Comparison of ENCODE assay signal across 9 mouse cellular contexts in the genomic region with DNA sequence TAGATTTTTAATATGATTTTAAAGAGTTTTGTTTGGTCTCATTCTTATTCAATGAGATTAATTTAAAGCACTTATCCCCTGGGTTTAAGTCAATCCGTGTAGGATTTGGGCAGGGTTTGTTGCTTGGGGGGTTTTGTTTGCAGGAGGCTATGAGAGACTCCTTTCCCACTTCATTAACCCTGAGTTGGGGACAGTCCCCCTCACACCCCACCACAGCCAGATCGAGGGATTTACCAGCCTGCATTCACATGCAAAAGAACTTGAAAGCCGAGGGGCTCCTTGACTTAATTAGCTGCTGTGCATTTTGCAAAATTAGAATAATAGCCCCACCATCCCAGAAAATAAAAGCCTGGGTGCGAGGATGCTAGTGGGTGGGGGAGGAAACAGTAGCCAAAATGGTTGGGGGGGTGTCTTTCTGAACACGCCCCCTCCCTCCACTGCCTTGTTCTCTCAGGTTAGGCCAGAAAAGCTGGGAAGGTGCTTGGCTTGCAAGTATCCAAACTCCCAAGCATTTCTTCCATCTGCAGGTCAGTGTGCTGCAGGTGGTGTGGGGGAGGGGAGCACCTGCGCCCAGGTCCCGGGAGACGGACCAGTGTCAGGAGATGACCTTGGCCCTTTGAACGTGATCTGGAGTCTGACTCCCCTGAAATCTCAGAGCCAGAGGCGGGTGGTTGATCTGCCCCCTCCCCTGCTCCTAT. TPM values are rescaled to one million over a fixed set of nuclear protein-coding genes. Genes with fewer than 3 reads are reported as not detected.
A peak's percentile ranks its signal among the peaks of the same experiment; 100 is the strongest.
DNase-seq lines count a peak whose midpoint lies in the region; ATAC-seq and TF ChIP-seq lines count a peak whose summit lies in the region.
"Had no signal": no experiment of that assay in that cellular context is flagged by ENCODE, and none has a peak within 500 bp of the region (broad histone marks: within the 10 kb centered on the region; RNA-seq: fewer than 3 reads in every experiment).

No protein-coding gene starts in this region.

- no peaks in the 10 kb centered on the region for H3K36me3 ChIP-seq in heart, adult 2 months (ENCODE audit: control insufficient read depth, insufficient read depth, low read length)
- peaks cover 40% of the 10 kb centered on the region for H3K36me3 ChIP-seq in E14TG2a.4 (ENCODE audit: insufficient read depth, low read length)
- H3K36me3 ChIP-seq in forebrain, embryonic 15.5 days = peaks cover 8% of the 10 kb centered on the region; the same call in 1 of the 2 replicates
- H3K36me3 ChIP-seq in liver, embryonic 12.5 days = peaks cover 34% of the 10 kb centered on the region
- H3K36me3 ChIP-seq in kidney, adult 2 months (ENCODE audit: control insufficient read depth, insufficient read depth, low read length) = no peaks in the 10 kb centered on the region

- H3K9ac ChIP-seq in heart, adult 2 months (ENCODE audit: low read depth, low read length) = no peak overlapping the region; the same call in 1 of the 2 replicates
- H3K9ac ChIP-seq in forebrain, embryonic 15.5 days (replicated peaks) = 0 out of 2 replicates have a peak overlapping the region, but pooled peaks have one; percentile 25
- no peak overlapping the region for H3K9ac ChIP-seq in liver, embryonic 12.5 days

- H3K4me3 ChIP-seq in heart, adult 2 months = peak overlapping the region; percentile 23; the same call in 1 of the 2 replicates
- peak overlapping the region; percentile 68 for H3K4me3 ChIP-seq in E14TG2a.4 (replicated peaks; ENCODE audit: low read length)
- peak overlapping the region; percentile 18 for H3K4me3 ChIP-seq in forebrain, embryonic 15.5 days
- H3K4me3 ChIP-seq in liver, embryonic 12.5 days = no peak overlapping the region
- no peak overlapping the region for H3K4me3 ChIP-seq in kidney, adult 2 months (ENCODE audit: insufficient read depth, low read depth, low read length)

- TF ChIP-seq POLR2A in heart, adult 2 months (IDR thresholded peaks at IDR 0.05; ENCODE audit: insufficient read depth, low read depth, low read length) = no peak
- no peak for TF ChIP-seq POLR2A in kidney, adult 2 months (IDR thresholded peaks at IDR 0.05; ENCODE audit: low read depth, low read length)

- peaks cover 27% of the 10 kb centered on the region for H3K27me3 ChIP-seq in heart, adult 2 months (ENCODE audit: control insufficient read depth, insufficient read depth, low read length)
- H3K27me3 ChIP-seq in E14TG2a.4 (ENCODE audit: insufficient read depth, low read length) = peaks cover 50% of the 10 kb centered on the region
- peaks cover 79% of the 10 kb centered on the region for H3K27me3 ChIP-seq in forebrain, embryonic 15.5 days
- H3K27me3 ChIP-seq in liver, embryonic 12.5 days (replicated peaks) = peaks cover 70% of the 10 kb centered on the region
- 0 out of 2 replicates have a peak, but pooled peaks cover 1% of the 10 kb centered on the region for H3K27me3 ChIP-seq in kidney, adult 2 months (replicated peaks; ENCODE audit: control insufficient read depth, insufficient read depth, low read length)

- intact Hi-C loops in heart, adult 2 months (cut with DNase I) = no loop called here
- intact Hi-C loops in heart, postnatal 10 days (cut with DNase I) = no loop called here

- H3K4me2 ChIP-seq in forebrain, embryonic 15.5 days (replicated peaks) = peak overlapping the region; percentile 35
- H3K4me2 ChIP-seq in liver, embryonic 12.5 days = peak overlapping the region; percentile 42

- WGBS in heart, adult 2 months = 37% methylated on average over 10 of the region's 10 CpGs
- WGBS in forebrain, embryonic 15.5 days = under 1% methylated on average over 10 of the region's 10 CpGs
- WGBS in liver, embryonic 12.5 days (ENCODE audit: insufficient replicate concordance) = 7% methylated on average over 10 of the region's 10 CpGs
- 25% methylated on average over 10 of the region's 10 CpGs for WGBS in kidney, adult 2 months

- H3K79me2 ChIP-seq in heart, adult 2 months (replicated peaks; ENCODE audit: control insufficient read depth, insufficient read depth, low read length) = no peaks in the 10 kb centered on the region

- no peak overlapping the region for H3K27ac ChIP-seq in heart, adult 2 months
- no peak overlapping the region for H3K27ac ChIP-seq in forebrain, embryonic 15.5 days (replicated peaks)
- no peak overlapping the region for H3K27ac ChIP-seq in liver, embryonic 12.5 days
- no peak overlapping the region for H3K27ac ChIP-seq in kidney, adult 2 months (ENCODE audit: insufficient read depth, low read depth, low read length)

- TF ChIP-seq CTCF in heart, adult 2 months (IDR thresholded peaks at IDR 0.05) = no peak
- TF ChIP-seq CTCF in E14TG2a.4 (conservative IDR thresholded peaks at IDR 0.05; ENCODE audit: low read length) = no peak
- TF ChIP-seq CTCF in kidney, adult 2 months (conservative IDR thresholded peaks at IDR 0.05; ENCODE audit: insufficient read depth, insufficient read length, low read depth, low read length) = no peak

- H3K9me3 ChIP-seq in E14TG2a.4 (ENCODE audit: low read length) = 0 out of 2 replicates have a peak, but pooled peaks cover 2% of the 10 kb centered on the region
- H3K9me3 ChIP-seq in forebrain, embryonic 15.5 days = no peaks in the 10 kb centered on the region
- H3K9me3 ChIP-seq in liver, embryonic 12.5 days (replicated peaks) = no peaks in the 10 kb centered on the region

- 0 out of 2 replicates have a peak, but pooled peaks have one; percentile 48 for ATAC-seq in forebrain, embryonic 15.5 days (replicated peaks)
- no peak for ATAC-seq in liver, embryonic 12.5 days

- no peak for DNase-seq in heart, adult 2 months
- no peak for DNase-seq in heart, postnatal 10 days
- no peak for DNase-seq in ovary, adult 18-20 months (ENCODE audit: low spot score)
- DNase-seq in MN1 (ENCODE audit: low spot score) = no peak
- DNase-seq in kidney, adult 2 months = no peak
- DNase-seq: lung, adult 18-20 months had no signal

- no peak for TF ChIP-seq EP300 in heart, adult 2 months (IDR thresholded peaks at IDR 0.05; ENCODE audit: insufficient read depth, low read depth, low read length)

- H3K4me1 ChIP-seq in heart, adult 2 months (ENCODE audit: control insufficient read depth, insufficient read depth, low read length) = no peaks in the 10 kb centered on the region; the same call in 1 of the 2 replicates
- H3K4me1 ChIP-seq in E14TG2a.4 (replicated peaks; ENCODE audit: low read depth, low read length) = peaks cover 56% of the 10 kb centered on the region
- peaks cover 33% of the 10 kb centered on the region for H3K4me1 ChIP-seq in forebrain, embryonic 15.5 days
- H3K4me1 ChIP-seq in liver, embryonic 12.5 days = peaks cover 13% of the 10 kb centered on the region
- H3K4me1 ChIP-seq in kidney, adult 2 months (ENCODE audit: control insufficient read depth, insufficient read depth, low read length) = no peaks in the 10 kb centered on the region; the same call in 1 of the 2 replicates

RNA-seq across cellular contexts. Expression of a gene that starts 8.6 kb away (rescaled TPM):
- not detected for total RNA-seq in heart, adult 2 months (2021)
- polyA plus RNA-seq in heart, adult 2 months (2012; rRNA removed) = not detected in 2 replicates
- total RNA-seq in heart, postnatal 10 days (2021) = not detected
- 0.70 and 1.3 TPM in 2 replicates for polyA plus RNA-seq in forebrain, embryonic 15.5 days (2015; fragmentation: Nextera tagmentation; extraction: Ambion mirVana)
- polyA plus RNA-seq in liver, embryonic 12.5 days (2016; fragmentation: Nextera tagmentation; extraction: Ambion mirVana) = not detected in 2 replicates
- 0.05 and 0.07 TPM in 2 replicates for polyA plus RNA-seq in kidney, adult 2 months (2012; rRNA removed)

Comparison
In these comparisons a context has a peak if more than half of its experiments do, and no peak if none do; other contexts are left out.
1. H3K4me3 ChIP-seq: peak in heart, adult 2 months (single experiment), E14TG2a.4 (single experiment) and forebrain, embryonic 15.5 days (single experiment); none in liver, embryonic 12.5 days (single experiment) and kidney, adult 2 months (single experiment).